Mouse (Mus musculus): ENCODE measurements around the gene Ifi211.
"Not testable (repeated sequence)": the region's sequence is repeated elsewhere in the genome, so short reads cannot be mapped to it uniquely, and the experiment has no call there.

Gene Ifi211

GRCm38 (mm10) chr1:173879225-173879987 lies 33.4 kb downstream of the Ifi211 start:
- DNase-seq (ENCODE audit: low spot score) = not testable (repeated sequence)

- DNase-seq (ENCODE audit: low spot score) = not testable (repeated sequence)
These were observed 34.6 kb downstream of the Ifi211 start for GRCm38 (mm10) chr1:173878264-173878663.

GRCm38 (mm10) chr1:173877125-173877524 lies 35.7 kb downstream of the Ifi211 start:
- DNase-seq (ENCODE audit: low spot score) = not testable (repeated sequence)

GRCm38 (mm10) chr1:173868586-173868985 lies 44.3 kb downstream of the Ifi211 start:
- DNase-seq (ENCODE audit: low spot score) = not testable (repeated sequence)

- DNase-seq (ENCODE audit: low spot score) = no peak
These were observed 46.3 kb downstream of the Ifi211 start for GRCm38 (mm10) chr1:173866504-173866903.

- not testable (repeated sequence) for DNase-seq (ENCODE audit: low spot score)
These were observed 59.1 kb downstream of the Ifi211 start for GRCm38 (mm10) chr1:173853711-173854110.

- DNase-seq (ENCODE audit: low spot score) = not testable (repeated sequence)
These were observed 60.0 kb downstream of the Ifi211 start for GRCm38 (mm10) chr1:173852853-173853252.
